Mouse (Mus musculus): Measurements from ENCODE around the gene Adam3. TPM values are rescaled to one million over a fixed set of nuclear protein-coding genes. Genes with fewer than 3 reads are reported as not detected.

Gene Adam3
- not detected for total RNA-seq (2022)

DNA sequence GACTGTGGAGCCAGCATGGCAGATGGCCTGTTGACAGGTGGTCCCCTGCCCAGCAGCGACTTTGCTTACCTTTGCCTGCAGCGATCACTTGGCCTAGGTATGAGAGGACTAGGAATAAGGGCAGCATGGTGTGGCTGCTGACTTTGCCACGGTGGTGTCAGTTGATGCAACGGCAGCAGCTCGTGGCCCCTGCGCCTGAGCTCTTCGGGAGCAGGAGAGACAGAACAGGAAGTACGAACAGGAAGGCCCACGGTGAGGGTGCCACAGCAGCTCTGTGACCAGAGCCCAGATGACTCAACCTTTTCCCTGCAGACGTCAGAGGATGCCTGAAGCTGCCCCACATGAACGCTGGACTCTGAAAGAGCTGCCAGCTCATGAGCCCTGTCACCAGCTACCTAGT, at the start of gene Adam3:
Gene Adam3, minus strand, starts transcription at position 223 of the 400 bp plus-strand sequence.
- DNase-seq (ENCODE audit: low spot score in 2 of 2), result no peak

- DNase-seq (ENCODE audit: low spot score in 2 of 2), result no peak
Observed at GRCm38 (mm10) chr8:24724886-24725626, 596 bp downstream of the Adam3 start.

Other genes with a start within 250 kb of the Adam3 start
- under 1 TPM in 1 of 4 experiments, not detected in 3; 0.21 TPM for gene Adam5, start 98.5 kb upstream of the Adam3 start, total RNA-seq (2022)